Mouse (Mus musculus) megakaryocyte-erythroid progenitor cell, adult 5-6 weeks (primary cell): Measurements from ENCODE around the gene Fam189a1. TPM values are rescaled to one million over a fixed set of nuclear protein-coding genes. Genes with fewer than 3 reads are reported as not detected.

ENCODE experiments used
- ATAC-seq: replicated peaks from 2 replicates; pipeline ENCODE4 v1.8.0; 2016; ENCODE audit warnings: mild to moderate bottlenecking, inconsistent platforms; ENCODE audit not compliant: severe bottlenecking, poor library complexity, low FRiP score, low TSS enrichment
- total RNA-seq, 2 experiments: library from RNA; stranded (forward) in 1 of 2; stranded (reverse) in 1 of 2; fragments of 200-1000, 215-1000 nt in 1 of 2; fragments of >200 nt in 1 of 2; fragmentation: Nextera tagmentation in 1 of 2; gene quantifications; 2 replicates each; pipeline ENCODE4 v1.2.3; 2014 to 2017

The Fam189a1 gene
- total RNA-seq, 2 experiments from 2014 or later = not detected

DNA sequence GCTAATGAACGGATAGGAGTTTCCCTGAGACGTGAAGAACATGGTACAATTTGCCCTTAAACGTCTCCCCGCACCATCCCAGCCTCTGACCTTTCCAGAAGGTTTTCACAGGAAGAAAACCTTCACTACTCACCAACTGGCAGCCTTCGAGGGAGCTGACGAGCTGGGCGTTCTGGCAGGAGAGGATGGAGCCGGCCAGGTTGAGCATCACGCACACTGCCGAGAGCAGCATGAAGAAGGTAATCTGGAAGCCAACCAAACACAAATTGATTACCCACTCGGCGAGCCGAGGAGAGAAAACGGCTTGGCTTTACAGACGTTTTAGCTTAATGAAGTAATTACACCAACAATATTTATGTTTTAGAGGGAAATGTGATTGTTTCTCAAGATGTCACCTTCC is 300.4 kb downstream of the Fam189a1 start:
- no peak for ATAC-seq

DNA sequence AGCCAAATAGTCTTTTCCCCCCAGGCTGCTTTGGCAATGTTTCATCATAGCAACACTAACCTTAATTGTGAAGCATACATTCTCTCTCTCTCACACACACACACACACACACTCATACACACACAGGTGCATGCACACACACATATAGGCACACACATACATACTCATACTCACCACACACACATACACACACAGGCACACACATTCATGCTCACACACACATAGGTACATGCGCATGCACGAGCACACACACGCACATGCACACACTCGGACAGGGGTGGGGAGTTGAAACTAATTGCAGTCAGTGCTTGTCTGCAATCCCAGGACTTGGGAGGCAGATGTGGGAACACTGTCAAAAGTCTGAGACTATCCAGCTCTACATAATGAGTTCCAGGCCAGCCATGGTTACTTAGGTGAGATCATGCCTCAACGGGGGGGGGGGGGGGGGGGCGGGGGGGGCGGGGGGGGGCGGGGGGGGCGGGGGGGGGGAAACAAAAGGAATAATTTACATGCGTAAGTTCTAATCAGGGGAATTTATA is 300.9 kb downstream of the Fam189a1 start:
- ATAC-seq = no peak

DNA sequence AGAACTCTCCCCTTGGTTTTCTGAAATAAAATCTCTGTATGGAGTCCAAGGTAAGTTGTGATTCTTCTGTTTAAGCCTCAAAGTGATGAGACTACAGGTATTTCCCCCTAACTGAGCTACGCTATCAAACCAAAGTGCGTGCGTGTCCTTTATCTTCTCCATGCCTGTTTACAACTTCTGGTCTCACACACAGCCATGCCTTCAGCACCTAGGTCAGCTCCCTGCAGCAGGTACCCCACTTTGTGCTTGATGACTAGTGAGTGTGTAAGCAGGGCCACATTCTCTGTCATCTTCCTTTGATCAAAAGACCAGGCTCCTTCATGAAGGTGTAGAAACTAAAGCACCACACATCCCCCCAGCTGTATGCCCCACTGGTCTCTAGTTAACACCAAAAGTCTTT is 305.6 kb downstream of the Fam189a1 start:
- ATAC-seq = no peak

DNA sequence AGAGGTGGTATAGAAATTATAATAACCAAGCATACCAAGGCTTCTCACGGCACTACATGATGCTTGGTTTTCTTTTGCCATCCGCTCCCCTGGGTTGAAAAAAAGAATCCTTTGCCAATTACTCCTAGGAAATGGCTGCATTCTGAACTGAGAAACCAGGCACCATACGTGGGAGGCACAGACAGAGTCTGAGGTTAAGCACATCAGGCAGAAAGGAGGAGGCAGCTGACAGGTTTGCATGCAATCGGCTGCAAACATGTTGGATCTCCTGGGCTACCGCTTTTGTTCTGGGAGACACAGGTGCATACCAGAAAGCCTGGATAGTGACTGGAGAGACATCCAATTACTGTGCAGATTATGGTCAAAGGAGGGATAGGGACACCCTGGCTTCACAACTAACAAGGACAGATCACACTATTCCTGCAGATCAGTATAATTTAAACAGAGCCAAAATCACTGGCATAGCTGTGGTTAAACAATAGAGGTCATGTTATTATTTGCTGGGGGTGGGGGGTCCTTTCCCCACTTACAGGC is 308.9 kb downstream of the Fam189a1 start:
- no peak for ATAC-seq

DNA sequence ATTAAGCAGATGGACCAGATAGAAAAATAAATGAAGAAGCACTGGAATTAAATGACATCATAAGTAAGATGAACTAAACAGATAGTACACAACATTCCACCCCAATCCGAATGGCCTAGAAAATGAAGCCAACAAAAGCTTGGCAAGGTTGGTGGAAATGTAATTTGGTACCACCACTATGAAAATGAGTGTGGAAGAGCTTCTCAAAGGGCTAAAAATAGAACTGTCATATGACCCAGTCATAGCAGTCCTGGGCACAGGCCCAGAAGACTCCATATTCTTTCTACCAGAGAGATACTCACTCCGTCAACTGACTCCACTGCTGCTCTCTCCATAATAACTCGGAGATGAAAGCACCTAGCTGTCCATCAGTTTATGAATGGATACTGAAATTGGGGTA is 310.3 kb downstream of the Fam189a1 start:
- no peak for ATAC-seq

DNA sequence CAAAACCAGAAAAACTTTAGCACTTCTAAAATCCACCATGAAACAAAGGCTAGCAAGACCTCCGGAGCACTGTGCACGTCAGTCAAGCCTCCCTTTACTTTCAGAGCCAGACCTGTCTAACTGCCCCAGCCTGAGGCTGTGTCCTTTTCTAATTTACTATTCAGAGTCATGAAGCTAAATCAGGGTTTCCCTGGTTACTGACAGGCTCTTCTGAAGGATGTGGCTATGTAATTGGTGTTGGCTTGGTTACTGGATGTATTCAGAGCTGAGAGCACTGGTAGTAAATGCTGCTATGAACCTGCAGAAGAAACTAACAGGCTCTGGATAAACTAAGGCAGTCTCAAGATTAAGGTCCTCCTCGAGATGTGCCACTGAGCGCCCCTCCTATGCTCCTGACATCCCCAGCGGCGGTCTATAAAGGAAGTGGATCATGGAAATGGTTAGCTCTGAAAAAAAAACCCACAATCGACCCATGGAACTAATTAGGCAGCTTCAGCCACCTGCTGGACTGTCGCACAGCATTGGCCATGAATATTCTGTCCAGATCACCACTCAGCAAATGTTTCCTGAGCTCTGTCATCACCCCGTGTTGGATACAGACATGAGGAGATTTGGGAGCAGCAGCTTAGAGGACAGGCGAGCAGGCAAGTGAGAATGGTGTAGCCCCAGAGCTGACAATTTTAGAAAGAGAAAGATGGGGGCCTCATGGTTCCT is 315.3 kb downstream of the Fam189a1 start:
- no peak for ATAC-seq

DNA sequence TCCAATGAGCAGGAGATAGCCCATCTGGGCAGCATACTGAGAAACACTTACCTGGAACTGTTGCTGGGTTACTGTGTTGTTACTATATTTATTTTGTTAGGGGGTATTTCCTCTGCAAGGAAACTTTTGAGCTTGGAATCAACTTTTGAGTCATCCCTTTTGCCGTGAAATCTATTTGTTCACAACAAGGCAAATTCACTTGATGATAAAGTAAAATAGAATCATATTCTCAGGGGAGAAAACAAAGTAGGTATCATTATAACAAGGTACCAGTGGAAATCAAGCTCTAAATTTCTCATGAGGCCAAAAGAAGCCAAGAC is 315.8 kb downstream of the Fam189a1 start:
- no peak for ATAC-seq

DNA sequence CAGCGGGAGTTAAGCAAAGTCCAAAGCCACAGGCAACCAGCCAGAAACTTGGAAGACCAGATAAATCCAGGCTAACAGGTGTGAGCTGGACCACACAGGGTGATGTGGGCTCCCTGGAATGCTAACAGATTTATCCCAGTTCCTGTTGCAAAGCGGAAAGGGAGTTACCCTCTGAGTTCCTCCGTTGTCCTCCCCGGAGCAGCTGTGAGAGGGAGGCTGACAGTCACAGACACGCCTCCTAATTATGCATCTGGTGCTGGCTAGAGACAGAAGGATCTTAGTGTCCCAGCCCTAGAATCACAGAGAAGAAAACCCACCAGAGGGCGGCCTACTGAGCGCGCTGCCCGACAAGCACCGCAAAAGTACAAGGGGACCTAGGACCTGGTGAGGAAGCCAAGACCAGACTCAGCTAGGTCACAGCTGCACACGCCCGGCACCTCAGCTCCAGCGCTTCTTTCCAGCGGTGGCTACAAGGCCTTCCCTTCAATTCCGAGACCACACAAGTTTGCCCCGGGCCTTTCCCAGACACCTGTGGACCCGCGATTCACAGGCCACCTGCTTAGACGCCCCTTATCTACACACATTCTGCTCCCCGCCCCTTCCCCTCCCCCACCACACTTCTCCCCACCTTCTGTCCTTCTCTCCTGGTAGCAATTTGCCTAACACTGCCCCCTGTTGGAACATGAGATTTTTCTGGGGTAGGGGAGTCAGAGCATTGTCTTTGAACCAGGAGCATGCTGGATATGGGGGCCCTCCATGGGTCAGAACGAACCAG is 316.4 kb downstream of the Fam189a1 start:
- ATAC-seq = no peak

DNA sequence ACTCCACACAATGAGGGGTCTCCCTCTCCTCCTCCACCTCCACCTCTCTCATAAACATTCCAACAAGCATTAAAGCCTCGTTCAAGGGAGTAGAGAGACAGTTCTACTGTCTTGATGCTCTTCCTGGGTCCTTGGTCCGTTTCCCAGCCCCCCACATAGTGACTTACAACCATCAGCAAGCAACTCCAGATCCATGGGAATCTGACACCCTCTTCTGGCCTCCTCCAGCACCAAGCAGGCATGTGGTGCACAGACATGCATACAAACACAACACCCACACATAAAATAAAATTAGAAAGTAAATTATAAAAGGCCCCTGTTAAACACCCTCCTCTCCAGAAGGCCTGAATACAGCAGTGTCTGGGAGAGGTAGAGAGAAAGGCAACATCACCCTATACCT is 317.1 kb downstream of the Fam189a1 start:
- no peak for ATAC-seq

DNA sequence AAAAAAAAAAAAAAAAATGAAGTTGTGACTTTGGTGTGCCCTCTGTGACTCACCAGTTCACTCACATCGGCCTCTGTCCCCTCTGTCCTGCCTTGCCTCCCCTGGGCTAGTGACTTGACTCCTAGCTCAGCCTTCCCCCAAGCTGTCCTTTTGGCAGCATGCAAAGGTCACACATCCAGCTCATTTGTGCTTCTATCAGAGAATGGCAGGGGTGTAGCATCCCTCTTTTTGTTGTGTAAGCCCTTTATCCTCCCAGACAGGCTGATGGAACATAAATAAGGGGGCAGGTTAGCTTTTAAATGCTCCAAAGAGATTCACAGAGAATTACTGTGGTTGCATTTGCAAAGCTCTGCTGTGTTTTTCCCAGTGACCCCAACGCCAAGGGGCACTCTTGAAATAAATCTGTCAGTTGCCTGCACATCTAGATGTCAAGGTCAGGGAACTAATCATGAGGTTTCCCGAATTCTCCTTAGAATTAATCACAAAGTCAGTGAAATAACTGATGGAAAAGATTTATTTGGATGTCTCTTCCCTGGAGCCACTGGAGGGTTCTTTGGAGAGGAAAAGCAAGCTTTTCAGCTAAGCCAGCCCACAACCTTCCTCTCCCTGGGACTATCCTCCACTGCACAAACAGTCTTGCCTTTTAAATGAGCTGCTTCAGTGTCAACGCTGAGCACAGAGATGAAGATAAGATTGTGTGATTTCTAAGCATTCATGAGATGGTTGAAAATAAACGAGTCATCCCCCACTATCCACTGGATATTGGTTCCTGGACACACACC is 326.0 kb downstream of the Fam189a1 start:
- no peak for ATAC-seq

DNA sequence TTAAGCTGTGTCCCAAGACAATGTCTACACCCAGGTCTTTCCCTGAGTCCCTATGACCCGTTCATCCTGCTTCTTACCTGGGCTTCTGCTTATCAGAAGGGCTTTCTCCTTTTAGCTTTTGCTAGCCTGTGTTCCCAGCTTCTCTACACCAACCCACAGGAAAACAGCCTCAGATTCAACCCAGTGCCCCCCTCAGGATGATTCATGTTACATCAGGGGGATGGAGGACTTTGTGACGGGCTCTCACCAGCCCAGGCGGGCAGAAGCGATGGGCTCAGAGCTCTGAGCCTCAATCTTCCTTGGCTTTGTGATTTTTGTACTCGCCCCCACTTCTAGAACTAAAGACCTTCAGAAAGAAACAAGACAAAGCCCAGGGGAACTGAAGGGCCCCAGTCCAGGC is 335.3 kb downstream of the Fam189a1 start:
- no peak for ATAC-seq

DNA sequence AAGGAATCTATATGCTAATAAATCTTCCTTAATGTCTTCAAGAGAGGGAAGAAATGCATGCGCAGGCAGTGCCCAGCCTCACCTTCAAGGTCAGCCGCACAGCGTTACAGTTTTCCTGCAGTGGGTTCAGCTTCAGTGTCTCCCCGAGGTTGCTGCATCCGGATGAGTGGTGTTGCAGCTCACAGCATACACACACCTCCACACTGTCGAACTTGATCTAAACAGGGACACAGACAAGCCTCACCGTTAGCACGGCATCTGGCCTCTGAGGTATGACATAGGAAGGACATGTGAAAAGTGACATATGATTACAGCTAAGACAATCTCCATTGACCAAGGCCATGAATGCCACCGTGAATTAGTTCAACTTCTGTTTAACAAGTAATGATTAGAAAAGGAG is 336.7 kb downstream of the Fam189a1 start:
- no peak for ATAC-seq

DNA sequence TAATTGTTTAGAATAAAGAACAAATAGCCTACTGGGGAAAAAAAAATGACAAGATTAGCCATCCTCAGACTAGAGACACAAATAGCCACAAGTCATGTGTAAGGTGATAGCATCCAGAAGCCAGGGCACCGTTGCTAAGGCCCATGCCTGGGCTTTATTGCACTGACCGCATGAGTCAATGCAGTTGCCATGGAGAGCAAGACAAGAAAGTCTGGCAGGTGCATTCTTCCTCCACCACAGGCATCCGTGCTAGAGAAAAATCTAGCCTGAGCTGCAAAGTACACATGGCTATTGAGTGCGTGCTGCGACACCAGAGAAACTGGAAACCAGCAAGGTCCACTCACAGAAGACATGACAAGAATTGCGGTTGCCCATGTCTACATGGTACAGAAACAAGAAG is 347.5 kb downstream of the Fam189a1 start:
- no peak for ATAC-seq

DNA sequence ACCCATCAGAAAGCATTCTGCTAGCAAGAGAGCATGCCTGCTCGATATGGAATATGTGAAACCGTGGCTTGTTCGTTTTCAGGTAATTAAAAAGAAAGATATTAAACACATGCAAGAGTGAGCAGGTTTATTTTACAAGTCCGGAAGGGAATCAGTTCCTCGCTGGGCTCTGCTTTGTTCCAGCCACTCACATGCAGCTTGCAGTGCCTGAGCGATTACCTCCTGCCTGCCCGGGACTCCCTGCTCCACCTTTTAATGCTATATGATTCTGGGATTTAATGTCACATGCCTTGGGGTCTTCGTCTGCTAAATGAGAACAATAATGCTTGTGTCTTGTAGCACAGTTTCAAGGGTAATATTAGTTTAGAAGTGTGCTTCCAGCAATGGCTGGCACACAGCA is 351.3 kb downstream of the Fam189a1 start:
- no peak for ATAC-seq

DNA sequence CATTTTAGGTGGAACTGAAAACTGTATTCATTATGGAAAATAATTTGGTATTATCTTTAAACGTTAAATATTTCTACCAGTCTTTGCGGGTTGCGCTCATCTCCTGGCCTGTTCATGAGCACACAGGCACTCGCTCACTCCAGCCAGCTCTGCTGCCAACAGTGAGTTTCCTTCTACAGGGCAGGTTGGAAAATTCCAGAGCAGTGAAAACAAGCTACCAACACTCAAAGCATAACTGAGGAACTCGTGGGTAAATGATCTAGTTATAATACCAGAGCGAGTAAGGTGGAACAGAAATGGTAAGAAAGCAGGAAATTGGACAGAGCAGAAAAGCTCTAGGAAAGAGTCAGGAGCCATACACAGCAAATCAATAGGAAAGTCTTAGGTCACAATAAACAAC is 360.8 kb downstream of the Fam189a1 start:
- no peak for ATAC-seq

DNA sequence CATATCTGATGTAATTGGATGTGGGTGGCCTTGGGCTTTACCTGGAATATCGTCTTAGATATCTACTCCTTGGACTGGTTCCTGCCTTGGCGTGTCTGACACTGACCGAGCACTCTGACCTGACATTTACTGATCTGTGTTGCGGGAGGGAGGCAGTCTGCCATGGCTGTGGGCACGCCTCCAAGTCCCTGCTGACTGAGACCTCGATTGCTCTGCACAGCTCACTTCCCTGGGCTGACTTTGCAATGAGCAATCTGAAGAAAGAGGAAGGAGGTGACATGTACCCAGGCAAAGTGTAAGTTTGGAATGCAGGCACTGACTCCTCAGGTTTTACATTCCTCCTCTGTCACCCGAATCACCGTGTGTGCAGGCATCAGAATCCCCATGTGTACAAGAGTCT is 364.3 kb downstream of the Fam189a1 start:
- ATAC-seq = no peak

DNA sequence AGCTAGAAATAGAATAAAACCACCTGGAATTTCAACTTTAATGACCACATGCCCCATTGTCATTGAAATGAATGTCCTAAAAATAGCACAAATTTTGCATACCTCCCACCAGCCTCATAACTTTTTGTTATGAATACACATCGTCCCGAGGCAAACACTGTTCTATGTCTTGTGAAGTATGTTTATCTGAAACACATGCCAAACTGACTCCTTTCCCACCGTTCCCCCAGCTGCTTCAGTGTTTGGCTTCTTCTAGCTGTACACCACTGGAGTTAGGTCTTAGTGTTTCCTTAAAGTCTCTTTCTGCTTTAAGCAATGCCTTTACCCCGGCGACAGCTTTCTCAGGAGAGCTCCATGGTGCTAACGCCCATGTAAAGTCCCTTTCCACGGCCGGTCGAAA is 365.2 kb downstream of the Fam189a1 start:
- no peak for ATAC-seq

DNA sequence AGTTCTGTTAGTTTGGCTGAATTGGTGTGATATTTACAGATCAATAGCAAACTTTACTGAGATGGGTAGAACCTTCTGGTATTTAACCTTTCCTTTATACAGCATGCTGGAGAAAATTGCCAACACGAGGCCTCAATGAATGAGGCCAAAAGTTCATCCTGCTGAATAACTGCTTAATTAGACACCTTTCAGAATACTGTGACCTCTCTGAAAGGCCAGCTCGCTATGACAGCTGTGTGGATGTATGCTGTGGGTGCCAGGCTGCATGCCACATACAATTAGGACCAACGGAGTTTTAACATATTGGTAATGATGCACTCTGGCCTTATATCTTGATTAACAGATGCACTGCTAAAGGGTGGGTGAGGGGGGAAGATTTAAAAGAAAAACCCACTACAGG is 371.3 kb downstream of the Fam189a1 start:
- ATAC-seq = no peak

DNA sequence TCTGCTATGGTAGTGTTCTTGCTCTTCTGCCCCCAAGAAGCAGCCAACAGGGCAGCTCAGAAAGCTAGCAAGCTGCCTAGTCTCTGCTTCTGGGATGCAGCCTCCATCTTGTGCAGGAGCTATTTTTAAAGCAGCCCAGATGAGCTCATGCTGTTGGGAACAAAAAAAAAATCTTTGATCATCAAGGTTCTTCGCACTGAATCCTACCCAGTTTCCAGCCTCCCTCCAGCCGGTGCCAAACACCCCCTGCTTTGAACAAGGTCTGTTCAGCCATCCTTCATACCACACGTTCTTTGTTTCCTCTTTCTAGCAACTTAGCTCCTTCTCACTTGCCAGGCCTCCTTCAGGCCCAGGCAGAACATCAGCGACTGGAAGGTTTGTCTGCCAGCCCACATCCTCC is 376.9 kb downstream of the Fam189a1 start:
- no peak for ATAC-seq
